Mouse (Mus musculus): ENCODE results near the gene Cyp2u1. TPM values are rescaled to one million over a fixed set of nuclear protein-coding genes. Genes with fewer than 3 reads are reported as not detected.

Cyp2u1 gene
- polyA plus RNA-seq, 1 experiment from 2014 or later, result 6.5 TPM

DNA sequence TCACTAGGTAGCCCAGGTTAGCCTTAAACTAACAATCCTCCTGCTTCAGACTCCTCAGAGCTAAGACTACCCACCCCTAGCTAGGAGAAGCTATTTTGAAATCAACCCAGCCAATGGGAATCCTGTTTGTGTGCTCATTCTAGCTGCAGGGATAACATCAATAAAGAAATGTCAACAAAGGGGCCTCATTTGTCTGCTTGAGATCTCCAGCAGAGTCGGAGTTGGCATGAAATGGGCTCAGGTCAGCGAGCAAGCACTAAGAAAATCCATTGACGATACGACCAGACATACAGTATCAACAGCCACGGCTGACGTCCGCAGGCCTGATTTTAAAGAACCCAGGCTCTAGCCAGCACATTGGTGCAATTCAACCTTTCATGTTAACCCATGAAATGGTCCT, 24.2 kb upstream of the Cyp2u1 start:
- no peak overlapping the region for H3K4me3 ChIP-seq
- H3K9ac ChIP-seq, result no peak overlapping the region
- H3K4me2 ChIP-seq, result no peak overlapping the region
- H3K27ac ChIP-seq (replicated peaks), result no peak overlapping the region
- ATAC-seq (ENCODE audit: low read depth), result no peak
- H3K4me1 ChIP-seq (replicated peaks), result peaks cover 4% of the 10 kb centered on the region
- WGBS, result 34% methylated on average over 7 of the region's 7 CpGs
- H3K9me3 ChIP-seq, result no peaks in the 10 kb centered on the region
- no peaks in the 10 kb centered on the region for H3K36me3 ChIP-seq
- no peaks in the 10 kb centered on the region for H3K27me3 ChIP-seq

DNA sequence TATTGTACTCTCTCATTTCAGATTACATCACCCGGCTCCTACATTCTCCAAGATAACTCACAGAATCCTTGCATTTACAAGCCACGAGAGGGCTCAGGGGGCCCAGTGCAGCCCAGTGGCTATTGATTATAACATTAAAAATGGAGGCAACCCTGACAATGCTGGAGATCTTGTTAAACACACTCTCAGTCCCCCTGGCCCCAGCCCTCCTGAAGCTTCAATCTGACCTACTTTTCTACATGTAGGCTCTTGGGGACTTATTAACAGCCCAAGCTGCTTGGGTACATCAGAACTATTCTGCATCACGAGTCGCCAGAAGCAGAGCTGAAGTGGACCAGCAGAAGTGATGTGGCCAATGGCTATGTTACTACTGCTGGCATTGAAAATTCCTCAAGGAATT, 23.6 kb upstream of the Cyp2u1 start:
- H3K36me3 ChIP-seq, result no peaks in the 10 kb centered on the region
- no peak overlapping the region for H3K27ac ChIP-seq (replicated peaks)
- H3K27me3 ChIP-seq, result no peaks in the 10 kb centered on the region
- H3K4me2 ChIP-seq, result no peak overlapping the region
- no peak overlapping the region for H3K9ac ChIP-seq
- no peaks in the 10 kb centered on the region for H3K9me3 ChIP-seq
- WGBS, result 89% methylated on average over 4 of the region's 4 CpGs
- no peak overlapping the region for H3K4me3 ChIP-seq
- ATAC-seq (ENCODE audit: low read depth), result no peak
- peaks cover 10% of the 10 kb centered on the region for H3K4me1 ChIP-seq (replicated peaks)

DNA sequence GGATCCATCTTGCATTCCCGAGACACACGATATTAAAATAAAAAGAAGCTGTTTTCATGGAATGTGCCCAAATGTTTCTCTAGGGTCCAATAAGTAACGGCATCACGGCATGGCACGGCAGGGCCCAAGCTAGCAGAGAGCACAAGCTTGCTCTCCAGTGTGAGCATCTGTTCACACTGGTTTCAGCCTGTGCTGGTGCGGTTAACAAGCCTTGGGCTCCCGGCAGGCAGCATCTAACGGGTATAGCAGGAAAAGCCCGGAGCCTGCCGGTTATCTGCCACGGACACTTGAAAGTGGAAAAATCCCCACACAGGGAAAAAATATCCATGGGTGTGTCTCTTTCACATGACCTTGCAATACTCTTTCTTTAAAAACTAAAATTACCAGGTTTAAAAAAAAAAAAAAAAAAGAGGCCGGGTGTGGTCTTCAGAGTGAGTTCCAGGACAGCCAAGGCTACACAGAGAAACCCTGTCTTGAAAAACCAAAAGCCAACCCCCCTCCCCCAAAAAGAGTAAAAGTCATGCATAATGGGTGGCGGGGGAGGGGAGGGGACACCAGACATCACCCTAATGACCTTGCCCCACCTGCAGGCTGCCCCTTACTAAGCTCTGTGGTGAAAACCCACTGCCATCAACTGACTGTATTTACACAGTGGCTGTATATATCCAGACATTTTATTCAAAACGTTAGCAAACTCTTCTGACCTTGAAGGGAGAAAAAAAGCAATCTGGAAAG, 19.2 kb upstream of the Cyp2u1 start:
- no peaks in the 10 kb centered on the region for H3K27me3 ChIP-seq
- H3K27ac ChIP-seq (replicated peaks), result no peak overlapping the region
- H3K4me3 ChIP-seq, result no peak overlapping the region
- H3K36me3 ChIP-seq, result no peaks in the 10 kb centered on the region
- no peak overlapping the region for H3K9ac ChIP-seq
- peaks cover 10% of the 10 kb centered on the region for H3K4me1 ChIP-seq (replicated peaks)
- no peak overlapping the region for H3K4me2 ChIP-seq
- no peaks in the 10 kb centered on the region for H3K9me3 ChIP-seq
- 51% methylated on average over 14 of the region's 14 CpGs for WGBS
- ATAC-seq (ENCODE audit: low read depth), result peak; percentile 65; the same call in 1 of the 2 replicates

DNA sequence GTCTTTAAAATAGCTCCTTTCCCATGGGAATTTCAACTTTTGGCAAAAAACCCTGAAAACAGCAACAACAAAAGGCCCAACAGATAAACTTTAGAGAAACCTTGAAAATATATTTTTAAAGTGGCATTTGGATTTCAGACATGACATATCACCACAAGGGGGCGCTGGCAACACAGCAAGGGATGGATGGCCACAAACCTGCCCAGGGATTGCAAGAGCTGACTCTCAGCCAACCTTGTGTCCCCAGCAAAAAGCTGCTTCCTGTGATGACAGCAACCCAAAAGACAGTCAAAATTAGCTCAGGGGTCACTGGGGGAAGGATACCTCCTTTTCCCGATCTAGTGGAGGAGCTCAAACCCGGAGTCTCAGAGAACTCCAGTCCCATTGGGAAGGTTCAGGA, 17.2 kb upstream of the Cyp2u1 start:
- no peak overlapping the region for H3K9ac ChIP-seq
- no peak overlapping the region for H3K4me3 ChIP-seq
- no peaks in the 10 kb centered on the region for H3K9me3 ChIP-seq
- no peak overlapping the region for H3K27ac ChIP-seq (replicated peaks)
- H3K36me3 ChIP-seq, result no peaks in the 10 kb centered on the region
- H3K4me2 ChIP-seq, result no peak overlapping the region
- H3K4me1 ChIP-seq (replicated peaks), result peaks cover 19% of the 10 kb centered on the region
- 6% methylated on average over 3 of the region's 3 CpGs for WGBS
- no peaks in the 10 kb centered on the region for H3K27me3 ChIP-seq
- ATAC-seq (ENCODE audit: low read depth), result no peak

DNA sequence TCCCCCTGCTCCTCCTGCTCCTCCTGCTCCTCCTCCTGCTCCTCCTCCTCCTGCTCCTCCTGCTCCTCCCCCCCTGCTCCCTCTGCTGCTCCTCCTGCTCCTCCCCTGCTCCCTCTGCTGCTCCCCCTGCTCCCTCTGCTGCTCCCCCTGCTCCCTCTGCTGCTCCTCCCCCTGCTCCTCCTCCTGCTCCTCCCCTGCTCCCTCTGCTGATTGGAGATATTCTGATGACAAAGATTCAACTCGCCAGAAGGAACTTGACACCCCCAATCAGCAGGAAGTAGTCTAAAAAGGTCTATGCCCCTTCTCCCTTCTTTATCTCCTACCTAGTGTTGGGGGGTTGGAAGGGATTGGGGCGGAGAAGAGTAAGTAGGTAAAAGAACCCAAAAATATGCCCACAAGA, 15.2 kb upstream of the Cyp2u1 start:
- Histone ChIP-seq H3K4me1 (replicated peaks) (peaks cover 19% of the 10 kb centered on the region), H3K36me3 (no peaks in the 10 kb centered on the region), H3K9me3 (no peaks in the 10 kb centered on the region), H3K9ac (no peak overlapping the region), H3K27ac (replicated peaks) (no peak overlapping the region), H3K4me3 (no peak overlapping the region), H3K4me2 (no peak overlapping the region), H3K27me3 (no peaks in the 10 kb centered on the region)
- 52% methylated on average over 2 of the region's 2 CpGs for WGBS
- no peak for ATAC-seq (ENCODE audit: low read depth)

DNA sequence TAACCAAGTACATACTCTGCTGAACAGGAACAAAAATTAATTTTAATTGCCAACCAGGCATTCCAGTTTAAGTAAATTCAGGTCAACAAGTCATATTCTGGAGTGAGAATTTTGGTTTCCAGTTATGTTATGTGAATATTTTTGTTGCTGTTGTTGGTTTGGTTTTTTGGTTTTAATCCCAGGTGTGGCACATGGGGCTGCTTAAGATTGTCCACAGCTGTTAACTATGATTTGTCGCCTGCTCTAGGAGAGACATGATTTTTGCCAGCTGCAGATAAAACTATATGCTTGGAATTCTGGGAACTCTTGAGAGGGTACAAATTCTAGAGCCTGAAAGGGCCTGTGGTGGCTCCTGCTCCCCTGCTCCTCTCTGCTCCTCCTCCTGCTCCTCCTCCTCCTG, 14.1 kb upstream of the Cyp2u1 start:
- Histone ChIP-seq H3K4me1 (replicated peaks) (peaks cover 14% of the 10 kb centered on the region), H3K4me2 (no peak overlapping the region), H3K27ac (replicated peaks) (no peak overlapping the region), H3K9me3 (no peaks in the 10 kb centered on the region), H3K27me3 (no peaks in the 10 kb centered on the region), H3K36me3 (no peaks in the 10 kb centered on the region), H3K9ac (no peak overlapping the region), H3K4me3 (no peak overlapping the region)
- no peak for ATAC-seq (ENCODE audit: low read depth)
- WGBS, result 94% methylated on average over 1 of the region's 1 CpGs

DNA sequence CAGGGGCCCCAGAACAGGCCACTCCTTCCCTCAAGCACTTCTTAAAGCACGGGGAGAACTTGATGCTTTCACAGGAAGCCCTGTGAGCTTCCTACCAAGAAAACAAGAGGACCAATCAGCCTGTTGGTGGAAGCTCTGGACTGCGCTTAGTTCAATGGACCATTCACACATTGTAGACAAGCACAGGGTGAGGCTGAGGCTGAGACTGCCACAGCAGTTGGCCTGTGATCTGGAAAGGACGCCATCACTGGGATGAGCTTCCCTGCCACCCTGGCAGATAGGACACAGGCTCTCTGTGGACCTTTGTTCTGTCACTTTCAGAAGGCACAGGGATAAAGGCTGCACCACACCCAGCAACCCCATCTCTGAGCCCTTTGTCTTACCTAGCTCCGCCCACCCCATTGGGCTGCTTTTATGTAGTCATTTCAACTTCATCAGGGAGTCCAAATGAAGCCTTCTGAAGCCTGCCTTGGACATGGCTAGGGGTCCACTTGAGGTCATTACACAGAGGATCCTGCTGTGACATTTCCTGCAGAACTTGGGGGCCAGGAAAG, 13.0 kb upstream of the Cyp2u1 start:
- H3K4me2 ChIP-seq, result no peak overlapping the region
- peaks cover 9% of the 10 kb centered on the region for H3K4me1 ChIP-seq (replicated peaks)
- H3K4me3 ChIP-seq, result no peak overlapping the region
- no peak for ATAC-seq (ENCODE audit: low read depth)
- H3K27ac ChIP-seq (replicated peaks), result no peak overlapping the region
- H3K27me3 ChIP-seq, result no peaks in the 10 kb centered on the region
- no peaks in the 10 kb centered on the region for H3K9me3 ChIP-seq
- WGBS, result 30% methylated on average over 4 of the region's 4 CpGs
- no peaks in the 10 kb centered on the region for H3K36me3 ChIP-seq
- no peak overlapping the region for H3K9ac ChIP-seq

DNA sequence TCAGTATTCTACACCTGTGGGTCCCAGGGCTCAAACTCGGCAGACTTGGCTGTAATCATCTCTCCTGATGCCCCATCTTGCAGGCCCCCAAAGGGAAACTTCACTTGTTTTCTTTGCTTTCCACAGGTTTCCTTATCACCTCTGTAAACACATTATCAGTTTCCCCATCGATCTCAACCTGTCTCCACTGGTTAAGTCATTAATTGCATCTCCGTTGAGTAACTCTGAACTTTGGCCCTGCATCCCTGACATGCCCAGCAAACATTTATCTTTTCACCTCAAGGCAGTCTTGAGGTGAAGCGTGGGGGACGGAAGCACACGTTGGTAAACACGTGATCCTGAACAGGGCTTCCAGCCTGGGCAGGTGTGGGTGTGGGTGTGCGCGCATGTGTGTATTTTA, 9.3 kb upstream of the Cyp2u1 start:
- 90% methylated on average over 9 of the region's 9 CpGs for WGBS
- H3K27ac ChIP-seq (replicated peaks), result no peak overlapping the region
- H3K9me3 ChIP-seq, result peaks cover 14% of the 10 kb centered on the region; the same call in 1 of the 2 replicates
- peaks cover 9% of the 10 kb centered on the region; the same call in 1 of the 2 replicates for H3K4me1 ChIP-seq (replicated peaks)
- no peak for ATAC-seq (ENCODE audit: low read depth)
- no peak overlapping the region for H3K4me2 ChIP-seq
- no peaks in the 10 kb centered on the region for H3K27me3 ChIP-seq
- H3K36me3 ChIP-seq, result no peaks in the 10 kb centered on the region
- no peak overlapping the region for H3K4me3 ChIP-seq
- no peak overlapping the region for H3K9ac ChIP-seq

DNA sequence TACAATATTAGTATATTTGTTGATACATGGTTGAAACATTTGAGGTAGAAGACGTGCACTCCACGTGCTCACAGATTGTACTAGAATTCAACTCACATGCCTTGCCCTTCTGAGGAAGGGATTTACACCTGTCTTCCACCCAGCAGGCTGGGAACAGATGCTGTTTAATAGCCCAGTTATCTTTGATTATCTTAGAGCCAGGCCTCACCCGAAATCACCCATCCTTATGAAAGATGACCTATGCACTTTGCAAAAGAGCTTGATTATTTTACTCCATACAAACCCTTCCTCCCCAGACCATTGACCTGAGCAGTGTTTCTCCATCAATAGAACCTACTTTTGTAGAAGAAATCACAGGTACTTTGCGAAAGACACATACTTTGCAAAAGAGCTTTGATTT, 7.5 kb upstream of the Cyp2u1 start:
- no peak overlapping the region for H3K4me2 ChIP-seq
- ATAC-seq (ENCODE audit: low read depth), result no peak
- WGBS, result 92% methylated on average over 4 of the region's 4 CpGs
- no peak overlapping the region for H3K4me3 ChIP-seq
- peaks cover 14% of the 10 kb centered on the region; the same call in 1 of the 2 replicates for H3K9me3 ChIP-seq
- no peaks in the 10 kb centered on the region for H3K27me3 ChIP-seq
- no peak overlapping the region for H3K9ac ChIP-seq
- H3K36me3 ChIP-seq, result no peaks in the 10 kb centered on the region
- peaks cover 2% of the 10 kb centered on the region; the same call in 1 of the 2 replicates for H3K4me1 ChIP-seq (replicated peaks)
- H3K27ac ChIP-seq (replicated peaks), result no peak overlapping the region

DNA sequence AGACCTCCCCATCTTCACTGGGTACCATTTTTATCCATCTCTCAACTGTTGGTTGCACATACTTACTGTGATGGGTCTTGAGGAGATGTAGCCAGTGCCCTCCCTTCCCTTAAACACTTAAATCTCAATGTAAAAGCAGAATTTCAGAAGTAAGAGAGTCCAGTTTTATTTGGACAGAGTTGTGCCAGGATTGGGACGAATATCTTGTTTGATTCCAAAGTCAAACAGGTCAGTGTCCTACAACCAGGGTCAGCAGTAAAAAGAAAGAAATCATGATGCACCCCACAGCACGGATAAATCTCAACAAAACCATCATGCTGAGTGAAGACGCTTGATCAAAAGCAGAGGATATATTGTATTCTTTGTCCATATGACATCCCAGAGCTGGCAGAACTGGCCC, 4.8 kb upstream of the Cyp2u1 start:
- 88% methylated on average over 3 of the region's 3 CpGs for WGBS
- Histone ChIP-seq H3K36me3 (no peaks in the 10 kb centered on the region), H3K27ac (replicated peaks) (no peak overlapping the region), H3K4me2 (no peak overlapping the region), H3K4me1 (replicated peaks) (peaks cover 5% of the 10 kb centered on the region; the same call in 1 of the 2 replicates), H3K9me3 (peaks cover 14% of the 10 kb centered on the region; the same call in 1 of the 2 replicates), H3K9ac (no peak overlapping the region), H3K4me3 (no peak overlapping the region), H3K27me3 (no peaks in the 10 kb centered on the region; the same call in 1 of the 2 replicates)
- ATAC-seq (ENCODE audit: low read depth), result no peak

DNA sequence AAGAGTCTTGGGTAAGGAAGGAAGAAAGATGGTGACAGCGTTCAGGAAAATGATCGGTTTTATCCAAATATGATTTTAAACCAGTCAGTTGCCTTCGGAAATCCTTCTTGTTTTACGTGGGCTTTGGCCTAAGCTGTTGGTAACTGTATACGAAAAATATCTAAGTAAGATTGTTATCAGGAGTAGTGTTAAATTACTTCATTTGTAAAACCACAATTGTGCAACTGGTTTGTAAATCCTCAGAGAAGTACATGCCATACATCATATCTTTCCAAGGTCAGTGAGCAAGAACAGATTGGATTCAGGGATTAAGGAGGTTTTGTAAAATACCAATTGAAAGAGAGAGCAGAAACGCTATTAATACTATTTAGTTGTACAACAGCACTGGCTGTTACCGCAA, 3.2 kb upstream of the Cyp2u1 start:
- Histone ChIP-seq H3K27me3 (peaks cover 3% of the 10 kb centered on the region; the same call in 1 of the 2 replicates), H3K9me3 (peaks cover 14% of the 10 kb centered on the region; the same call in 1 of the 2 replicates), H3K27ac (replicated peaks) (no peak overlapping the region), H3K9ac (no peak overlapping the region), H3K36me3 (no peaks in the 10 kb centered on the region), H3K4me1 (replicated peaks) (peaks cover 16% of the 10 kb centered on the region), H3K4me3 (no peak overlapping the region), H3K4me2 (no peak overlapping the region)
- ATAC-seq (ENCODE audit: low read depth), result no peak
- WGBS, result 90% methylated on average over 7 of the region's 7 CpGs

DNA sequence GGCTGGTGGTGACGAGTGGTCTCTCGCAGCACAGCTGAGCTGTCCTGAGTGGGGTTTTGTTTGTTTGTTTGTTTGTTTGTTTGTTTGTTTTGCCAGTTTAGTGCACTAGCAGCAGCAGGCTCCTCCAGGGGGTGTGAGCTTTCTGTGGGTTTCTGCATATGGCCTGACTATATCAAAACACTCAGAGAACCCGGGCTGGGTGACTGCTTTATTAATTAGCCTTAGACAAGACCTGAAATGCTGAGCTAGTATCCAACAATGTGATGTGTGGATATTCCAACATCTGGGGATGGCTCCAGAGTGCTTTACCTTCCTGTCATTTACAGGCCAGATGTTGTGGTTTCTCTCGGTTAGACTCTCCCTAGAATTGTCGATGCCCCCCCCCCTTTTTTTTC, 290 bp upstream of the Cyp2u1 start:
- Histone ChIP-seq H3K4me3 (peak overlapping the region; percentile 60), H3K4me2 (peak overlapping the region; percentile 93), H3K9me3 (0 out of 2 replicates have a peak, but pooled peaks cover under 1% of the 10 kb centered on the region), H3K27ac (replicated peaks) (peak overlapping the region; percentile 84; the same call in 1 of the 2 replicates), H3K36me3 (no peaks in the 10 kb centered on the region), H3K4me1 (replicated peaks) (peaks cover 16% of the 10 kb centered on the region), H3K9ac (peak overlapping the region; percentile 81; the same call in 1 of the 2 replicates), H3K27me3 (peaks cover 3% of the 10 kb centered on the region; the same call in 1 of the 2 replicates)
- WGBS, result 25% methylated on average over 5 of the region's 5 CpGs
- ATAC-seq (ENCODE audit: low read depth), result peak; percentile 24; the same call in 1 of the 2 replicates

Measured in neural tube, embryonic 13.5 days (tissue).